Mouse (Mus musculus) spleen, adult 2 months (tissue): ENCODE data around the gene Nrp2. TPM values are rescaled to one million over a fixed set of nuclear protein-coding genes. Genes with fewer than 3 reads are reported as not detected.

Source experiments
- DNase-seq, 2 experiments: peaks; one replicate each; pipeline versions ENCODE4 v3.0.0 to v3.0.0-alpha.2; 2012 to 2021; ENCODE audit warnings: low spot score in 2 of 2, low read depth in 1 of 2
- H3K27ac ChIP-seq: fragments of 200-500 bp; 2 replicates; pipeline ENCODE4 v1.5.1; 2012; ENCODE audit warnings: low read length, inconsistent platforms; ENCODE audit not compliant: insufficient read depth
- H3K27me3 ChIP-seq: fragments of 200-500 bp; 2 replicates; pipeline ENCODE4 v1.6.1; 2012; ENCODE audit warnings: mild to moderate bottlenecking, moderate library complexity, low read length, inconsistent platforms; ENCODE audit not compliant: control insufficient read depth, insufficient read depth
- H3K36me3 ChIP-seq: fragments of 200-500 bp; 2 replicates; pipeline ENCODE4 v1.6.1; 2012; ENCODE audit warnings: mild to moderate bottlenecking, low read length, inconsistent platforms; ENCODE audit not compliant: control insufficient read depth, insufficient read depth
- H3K4me1 ChIP-seq: fragments of 200-500 bp; 2 replicates; pipeline ENCODE4 v1.6.1; 2011; ENCODE audit warnings: inconsistent platforms; ENCODE audit not compliant: control insufficient read depth, insufficient read depth, insufficient read length
- H3K4me3 ChIP-seq: fragments of 200-500 bp; 2 replicates; pipeline ENCODE4 v1.5.1; 2011; ENCODE audit warnings: mild to moderate bottlenecking, inconsistent platforms; ENCODE audit not compliant: insufficient read depth, insufficient read length; ENCODE audit errors: extremely low read depth
- CTCF ChIP-seq: fragments of 200-500 bp; IDR thresholded peaks from 2 replicates; pipeline ENCODE4 v1.5.1; 2011; ENCODE audit warnings: mild to moderate bottlenecking, inconsistent platforms; ENCODE audit not compliant: insufficient read depth, insufficient read length, insufficient replicate concordance; ENCODE audit errors: extremely low read depth
- POLR2A ChIP-seq: fragments of 200-500 bp; IDR thresholded peaks from 2 replicates; pipeline ENCODE4 v1.6.1; 2011; ENCODE audit warnings: low read depth, low read length, inconsistent platforms
- WGBS: fragments of 180-500 bp; shearing (Covaris S2); methylation state at CpG from one replicate; pipeline ENCODE4 v1.1.7; 2018; 5-methylcytosine and 5-hydroxymethylcytosine counted together
- polyA plus RNA-seq: library from polyadenylated mRNA; depleted of rRNA; stranded (reverse); fragments of >200 nt; gene quantifications from 2 replicates; pipeline ENCODE4 v1.2.3, GENCODE M21; 2012

Nrp2 gene
- polyA plus RNA-seq, 1 experiment: 6.1 TPM

GRCm38 (mm10) chr1:62773921-62774191, 70.8 kb downstream of the Nrp2 start:
- no peak overlapping the region for H3K27ac ChIP-seq
- no peak for DNase-seq
- TF ChIP-seq CTCF (no peak), POLR2A (no peak)
- H3K36me3 ChIP-seq: no peaks in the 10 kb centered on the region
- no peak overlapping the region for H3K4me3 ChIP-seq
- WGBS: 59% methylated on average over 3 of the region's 3 CpGs
- no peaks in the 10 kb centered on the region for H3K27me3 ChIP-seq
- H3K4me1 ChIP-seq: peaks cover 8% of the 10 kb centered on the region; the same call in 1 of the 2 replicates

GRCm38 (mm10) chr1:62774288-62775218, 71.5 kb downstream of the Nrp2 start:
- H3K36me3 ChIP-seq: no peaks in the 10 kb centered on the region
- TF ChIP-seq POLR2A (no peak), CTCF (no peak)
- H3K27me3 ChIP-seq: no peaks in the 10 kb centered on the region
- H3K27ac ChIP-seq: no peak overlapping the region
- H3K4me3 ChIP-seq: no peak overlapping the region
- 38% methylated on average over 11 of the region's 11 CpGs for WGBS
- no peak for DNase-seq
- H3K4me1 ChIP-seq: peaks cover 8% of the 10 kb centered on the region; the same call in 1 of the 2 replicates

GRCm38 (mm10) chr1:62777320-62778235, 74.5 kb downstream of the Nrp2 start:
- H3K27me3 ChIP-seq: no peaks in the 10 kb centered on the region
- H3K36me3 ChIP-seq: no peaks in the 10 kb centered on the region
- H3K4me3 ChIP-seq: no peak overlapping the region
- 90% methylated on average over 17 of the region's 17 CpGs for WGBS
- H3K4me1 ChIP-seq: peaks cover 8% of the 10 kb centered on the region; the same call in 1 of the 2 replicates
- TF ChIP-seq POLR2A (no peak), CTCF (no peak)
- DNase-seq: no peak
- no peak overlapping the region for H3K27ac ChIP-seq

GRCm38 (mm10) chr1:62778910-62779309, 75.8 kb downstream of the Nrp2 start:
- no peak overlapping the region for H3K4me3 ChIP-seq
- no peak overlapping the region for H3K27ac ChIP-seq
- no peak for DNase-seq
- no peak for TF ChIP-seq POLR2A
- no peak for TF ChIP-seq CTCF
- H3K27me3 ChIP-seq: no peaks in the 10 kb centered on the region
- WGBS: 84% methylated on average over 4 of the region's 4 CpGs
- H3K36me3 ChIP-seq: no peaks in the 10 kb centered on the region
- peaks cover 4% of the 10 kb centered on the region; the same call in 1 of the 2 replicates for H3K4me1 ChIP-seq

- 69% methylated on average over 15 of the region's 15 CpGs for WGBS
- Histone ChIP-seq H3K27me3 (no peaks in the 10 kb centered on the region), H3K36me3 (no peaks in the 10 kb centered on the region), H3K4me1 (no peaks in the 10 kb centered on the region), H3K27ac (no peak overlapping the region), H3K4me3 (no peak overlapping the region)
- TF ChIP-seq CTCF (no peak), POLR2A (no peak)
- no peak for DNase-seq
Measured at GRCm38 (mm10) chr1:62780068-62780761, 77.1 kb downstream of the Nrp2 start.

- Histone ChIP-seq H3K4me1 (no peaks in the 10 kb centered on the region), H3K27ac (no peak overlapping the region), H3K4me3 (no peak overlapping the region), H3K27me3 (no peaks in the 10 kb centered on the region), H3K36me3 (no peaks in the 10 kb centered on the region)
- TF ChIP-seq CTCF (no peak), POLR2A (no peak)
- 78% methylated on average over 2 of the region's 2 CpGs for WGBS
- DNase-seq: no peak
Measured at GRCm38 (mm10) chr1:62782155-62782554, 79.1 kb downstream of the Nrp2 start.

GRCm38 (mm10) chr1:62782573-62782972, 79.5 kb downstream of the Nrp2 start:
- no peak overlapping the region for H3K27ac ChIP-seq
- no peaks in the 10 kb centered on the region for H3K36me3 ChIP-seq
- DNase-seq: no peak
- TF ChIP-seq POLR2A (no peak), CTCF (no peak)
- H3K4me3 ChIP-seq: no peak overlapping the region
- no peaks in the 10 kb centered on the region for H3K27me3 ChIP-seq
- H3K4me1 ChIP-seq: no peaks in the 10 kb centered on the region
